Mouse (Mus musculus): ENCODE results near the gene Gtf3c1. TPM values are rescaled to one million over a fixed set of nuclear protein-coding genes. Genes with fewer than 3 reads are reported as not detected.

Gene Gtf3c1
- total and polyA plus RNA-seq, 2 experiments, result 14.9 to 24.4 TPM

DNA sequence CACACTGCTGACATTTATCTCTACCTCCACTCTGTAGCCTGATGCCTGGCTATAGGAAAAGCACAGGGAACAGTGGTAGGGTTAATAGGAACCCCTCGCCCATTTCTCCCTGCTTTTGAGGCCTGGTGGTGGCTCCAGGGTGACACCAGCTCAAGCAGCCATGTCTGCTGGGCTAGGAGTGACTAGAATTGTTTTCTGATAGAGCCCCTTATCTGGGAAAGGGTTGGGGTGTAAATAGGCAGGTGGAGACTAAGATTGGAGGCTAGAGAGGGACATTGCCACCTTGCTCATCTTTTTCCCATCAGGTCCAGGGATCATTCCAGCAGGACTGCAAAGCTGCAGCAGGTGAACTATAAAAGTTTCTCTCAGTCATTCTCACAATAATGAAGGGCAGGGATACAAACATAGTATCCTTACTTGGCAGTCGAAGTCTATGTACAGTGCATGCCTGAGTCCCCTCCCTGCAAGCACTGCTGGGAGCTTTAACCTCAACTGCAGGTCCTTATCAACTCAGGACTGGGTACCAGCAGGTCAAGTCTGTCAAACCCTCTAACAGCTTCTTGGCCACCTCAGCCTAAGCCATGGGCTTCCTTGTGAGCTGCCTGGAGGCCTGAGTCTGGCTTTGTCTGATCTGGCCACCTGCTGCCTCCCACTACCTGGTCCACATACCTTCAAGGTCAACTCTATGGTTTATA lies 39.2 kb upstream of the Gtf3c1 start:
- Histone ChIP-seq H3K4me3 (ENCODE audit: insufficient read depth, low read depth, low read length) (no peak overlapping the region), H3K36me3 (ENCODE audit: control insufficient read depth, insufficient read depth, low read length) (no peaks in the 10 kb centered on the region), H3K27ac (replicated peaks; ENCODE audit: insufficient read depth, low read depth, low read length) (no peak overlapping the region), H3K9ac (ENCODE audit: low read depth, low read length) (no peak overlapping the region), H3K27me3 (ENCODE audit: control insufficient read depth, insufficient read depth, low read length) (no peaks in the 10 kb centered on the region), H3K4me1 (ENCODE audit: control insufficient read depth, insufficient read depth, low read length) (peaks cover 5% of the 10 kb centered on the region), H3K79me2 (ENCODE audit: control insufficient read depth, insufficient read depth, low read length) (no peaks in the 10 kb centered on the region)
- TF ChIP-seq CTCF (IDR thresholded peaks at IDR 0.05; ENCODE audit: low read depth, low read length), result no peak
- no peak for TF ChIP-seq POLR2A (IDR thresholded peaks at IDR 0.05; ENCODE audit: extremely low read depth, insufficient read depth, low read length)
- no peak for DNase-seq (ENCODE audit: extremely low read depth, low read depth, low spot score)
- WGBS, result 97% methylated on average over 2 of the region's 2 CpGs

GRCm38 (mm10) chr7:125744774-125745173 lies 37.2 kb upstream of the Gtf3c1 start:
- Histone ChIP-seq H3K4me3 (ENCODE audit: insufficient read depth, low read depth, low read length) (no peak overlapping the region), H3K27me3 (ENCODE audit: control insufficient read depth, insufficient read depth, low read length) (no peaks in the 10 kb centered on the region), H3K79me2 (ENCODE audit: control insufficient read depth, insufficient read depth, low read length) (no peaks in the 10 kb centered on the region), H3K9ac (ENCODE audit: low read depth, low read length) (no peak overlapping the region), H3K36me3 (ENCODE audit: control insufficient read depth, insufficient read depth, low read length) (no peaks in the 10 kb centered on the region), H3K27ac (replicated peaks; ENCODE audit: insufficient read depth, low read depth, low read length) (no peak overlapping the region), H3K4me1 (ENCODE audit: control insufficient read depth, insufficient read depth, low read length) (peaks cover 9% of the 10 kb centered on the region)
- TF ChIP-seq POLR2A (IDR thresholded peaks at IDR 0.05; ENCODE audit: extremely low read depth, insufficient read depth, low read length), result no peak
- TF ChIP-seq CTCF (IDR thresholded peaks at IDR 0.05; ENCODE audit: low read depth, low read length), result no peak
- DNase-seq (ENCODE audit: extremely low read depth, low read depth, low spot score), result no peak
- WGBS, result 94% methylated on average over 1 of the region's 1 CpGs

- no peak overlapping the region for H3K9ac ChIP-seq (ENCODE audit: low read depth, low read length)
- 4% methylated on average over 1 of the region's 1 CpGs for WGBS
- TF ChIP-seq POLR2A (IDR thresholded peaks at IDR 0.05; ENCODE audit: extremely low read depth, insufficient read depth, low read length), result no peak
- no peaks in the 10 kb centered on the region for H3K79me2 ChIP-seq (ENCODE audit: control insufficient read depth, insufficient read depth, low read length)
- H3K36me3 ChIP-seq (ENCODE audit: control insufficient read depth, insufficient read depth, low read length), result no peaks in the 10 kb centered on the region
- no peaks in the 10 kb centered on the region for H3K27me3 ChIP-seq (ENCODE audit: control insufficient read depth, insufficient read depth, low read length)
- peak overlapping the region; percentile 91 for H3K27ac ChIP-seq (replicated peaks; ENCODE audit: insufficient read depth, low read depth, low read length)
- peaks cover 18% of the 10 kb centered on the region for H3K4me1 ChIP-seq (ENCODE audit: control insufficient read depth, insufficient read depth, low read length)
- DNase-seq (ENCODE audit: extremely low read depth, low read depth, low spot score), result peak; percentile 98
- H3K4me3 ChIP-seq (ENCODE audit: insufficient read depth, low read depth, low read length), result no peak overlapping the region
Observed at GRCm38 (mm10) chr7:125741271-125741703, 33.7 kb upstream of the Gtf3c1 start.

DNA sequence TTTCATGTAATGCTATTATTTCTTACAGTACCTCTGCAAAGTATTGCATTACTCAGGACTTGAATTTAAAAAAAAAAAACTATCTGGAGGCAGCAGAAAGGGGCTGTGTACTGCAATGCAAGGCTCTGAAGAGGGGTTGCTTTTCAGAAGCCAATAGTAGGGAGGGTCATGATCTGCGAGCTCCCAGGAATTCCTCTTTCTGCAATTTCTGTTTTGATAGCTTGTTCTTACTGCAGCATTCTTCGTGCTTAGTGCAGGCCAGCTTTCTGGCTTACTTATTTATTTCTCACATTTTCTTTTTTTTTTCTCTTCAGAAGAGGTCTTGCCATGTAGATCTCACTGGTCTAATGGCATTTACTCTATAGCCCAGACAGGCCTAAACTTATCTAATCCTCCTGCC lies 32.9 kb upstream of the Gtf3c1 start:
- no peak overlapping the region for H3K9ac ChIP-seq (ENCODE audit: low read depth, low read length)
- no peak overlapping the region for H3K4me3 ChIP-seq (ENCODE audit: insufficient read depth, low read depth, low read length)
- no peaks in the 10 kb centered on the region for H3K27me3 ChIP-seq (ENCODE audit: control insufficient read depth, insufficient read depth, low read length)
- no peak for DNase-seq (ENCODE audit: extremely low read depth, low read depth, low spot score)
- no peak for TF ChIP-seq POLR2A (IDR thresholded peaks at IDR 0.05; ENCODE audit: extremely low read depth, insufficient read depth, low read length)
- no peak for TF ChIP-seq CTCF (IDR thresholded peaks at IDR 0.05; ENCODE audit: low read depth, low read length)
- H3K27ac ChIP-seq (replicated peaks; ENCODE audit: insufficient read depth, low read depth, low read length), result peak overlapping the region; percentile 57
- H3K79me2 ChIP-seq (ENCODE audit: control insufficient read depth, insufficient read depth, low read length), result no peaks in the 10 kb centered on the region
- WGBS, result 33% methylated on average over 2 of the region's 2 CpGs
- no peaks in the 10 kb centered on the region for H3K36me3 ChIP-seq (ENCODE audit: control insufficient read depth, insufficient read depth, low read length)
- H3K4me1 ChIP-seq (ENCODE audit: control insufficient read depth, insufficient read depth, low read length), result peaks cover 18% of the 10 kb centered on the region

GRCm38 (mm10) chr7:125736366-125737015 lies 28.9 kb upstream of the Gtf3c1 start:
- Histone ChIP-seq H3K36me3 (ENCODE audit: control insufficient read depth, insufficient read depth, low read length) (no peaks in the 10 kb centered on the region), H3K27ac (replicated peaks; ENCODE audit: insufficient read depth, low read depth, low read length) (peak overlapping the region; percentile 46; the same call in 1 of the 2 replicates), H3K27me3 (ENCODE audit: control insufficient read depth, insufficient read depth, low read length) (no peaks in the 10 kb centered on the region), H3K79me2 (ENCODE audit: control insufficient read depth, insufficient read depth, low read length) (no peaks in the 10 kb centered on the region), H3K4me3 (ENCODE audit: insufficient read depth, low read depth, low read length) (no peak overlapping the region), H3K9ac (ENCODE audit: low read depth, low read length) (no peak overlapping the region), H3K4me1 (ENCODE audit: control insufficient read depth, insufficient read depth, low read length) (peaks cover 20% of the 10 kb centered on the region)
- 46% methylated on average over 4 of the region's 4 CpGs for WGBS
- TF ChIP-seq POLR2A (IDR thresholded peaks at IDR 0.05; ENCODE audit: extremely low read depth, insufficient read depth, low read length) (no peak), CTCF (IDR thresholded peaks at IDR 0.05; ENCODE audit: low read depth, low read length) (no peak)
- DNase-seq (ENCODE audit: extremely low read depth, low read depth, low spot score), result peak; percentile 70

DNA sequence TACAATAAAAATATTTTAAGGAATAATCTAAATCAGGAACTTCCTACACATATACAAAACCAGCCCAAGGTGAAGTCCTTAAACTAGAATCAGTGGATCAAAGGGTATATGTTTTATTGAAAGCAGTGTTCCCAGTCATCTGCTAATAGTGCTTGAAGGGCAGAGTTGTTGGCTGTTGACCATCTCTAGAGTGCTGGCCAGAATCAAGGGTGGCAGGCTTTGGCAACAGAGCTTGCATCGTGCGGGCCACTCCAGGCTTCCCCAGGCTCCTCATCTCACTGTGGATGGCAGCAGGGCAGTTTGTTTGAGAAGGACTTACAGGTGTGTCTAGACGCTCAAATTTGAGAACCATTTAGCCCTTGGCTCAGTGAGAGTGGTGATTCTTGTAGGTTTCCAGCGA lies 26.2 kb upstream of the Gtf3c1 start:
- H3K27ac ChIP-seq (replicated peaks; ENCODE audit: insufficient read depth, low read depth, low read length), result no peak overlapping the region
- TF ChIP-seq CTCF (IDR thresholded peaks at IDR 0.05; ENCODE audit: low read depth, low read length) (no peak), POLR2A (IDR thresholded peaks at IDR 0.05; ENCODE audit: extremely low read depth, insufficient read depth, low read length) (no peak)
- DNase-seq (ENCODE audit: extremely low read depth, low read depth, low spot score), result no peak
- peaks cover 22% of the 10 kb centered on the region for H3K4me1 ChIP-seq (ENCODE audit: control insufficient read depth, insufficient read depth, low read length)
- no peak overlapping the region for H3K9ac ChIP-seq (ENCODE audit: low read depth, low read length)
- H3K4me3 ChIP-seq (ENCODE audit: insufficient read depth, low read depth, low read length), result no peak overlapping the region
- WGBS, result 67% methylated on average over 4 of the region's 4 CpGs
- no peaks in the 10 kb centered on the region for H3K36me3 ChIP-seq (ENCODE audit: control insufficient read depth, insufficient read depth, low read length)
- no peaks in the 10 kb centered on the region for H3K79me2 ChIP-seq (ENCODE audit: control insufficient read depth, insufficient read depth, low read length)
- H3K27me3 ChIP-seq (ENCODE audit: control insufficient read depth, insufficient read depth, low read length), result no peaks in the 10 kb centered on the region
